Mouse (Mus musculus) lung, embryonic 15.5 days (tissue): Measurements from ENCODE around the gene Nmu. TPM values are rescaled to one million over a fixed set of nuclear protein-coding genes. Genes with fewer than 3 reads are reported as not detected.

Experiments used
- polyA plus RNA-seq: library from polyadenylated mRNA; unstranded; fragments of >200 nt; fragmentation: Nextera tagmentation; extraction: Ambion mirVana; gene quantifications from 2 replicates; pipeline ENCODE4 v1.2.1, GENCODE M21; 2015

Nmu gene
- polyA plus RNA-seq, 1 experiment from 2014 or later = 0.19 TPM

Other genes starting within 250 kb of the Nmu start
- 45.4 and 49.6 TPM in 2 replicates for gene Srd5a3, start 223.5 kb downstream of the Nmu start, polyA plus RNA-seq
- gene Tmem165, start 179.9 kb downstream of the Nmu start, polyA plus RNA-seq = 108 and 110 TPM in 2 replicates
- 11.7 and 13.5 TPM in 2 replicates for gene Clock, start 59.0 kb downstream of the Nmu start, polyA plus RNA-seq
- gene Pdcl2, start 32.6 kb downstream of the Nmu start, polyA plus RNA-seq = not detected in 2 replicates
- not detected in 2 replicates for gene Gm7271, start 120.3 kb upstream of the Nmu start, polyA plus RNA-seq
- gene Exoc1, start 165.5 kb upstream of the Nmu start, polyA plus RNA-seq = 28.5 and 29.3 TPM in 2 replicates
- 8.5 and 9.1 TPM in 2 replicates for gene Cep135, start 224.9 kb upstream of the Nmu start, polyA plus RNA-seq